Mouse (Mus musculus) liver, embryonic 13.5 days (tissue): ENCODE measurements around the gene Flt4. TPM values are rescaled to one million over a fixed set of nuclear protein-coding genes. Genes with fewer than 3 reads are reported as not detected.

Experiments
- ATAC-seq: fragments of 200-750 bp; cut with Nextera tagmentation; 2 replicates; pipeline ENCODE4 v1.8.0; 2017; ENCODE audit warnings: low read depth, mild to moderate bottlenecking, moderate number of reproducible peaks, moderate library complexity
- DNase-seq: peaks from one replicate; pipeline ENCODE4 v3.0.0; 2022
- H3K27ac ChIP-seq: fragments of 300-500 bp; sonication (generic); 2 replicates; pipeline ENCODE4 v1.5.1; 2015; ENCODE audit warnings: moderate library complexity, mild to moderate bottlenecking, inconsistent platforms
- H3K27me3 ChIP-seq: fragments of 300-500 bp; sonication (generic); 2 replicates; pipeline ENCODE4 v1.6.1; 2015; ENCODE audit warnings: mild to moderate bottlenecking, inconsistent platforms
- H3K36me3 ChIP-seq: fragments of 300-500 bp; sonication (generic); 2 replicates; pipeline ENCODE4 v1.6.1; 2015; ENCODE audit warnings: mild to moderate bottlenecking, inconsistent platforms
- H3K4me1 ChIP-seq: fragments of 300-500 bp; sonication (generic); replicated peaks from 2 replicates; pipeline ENCODE4 v1.6.1; 2015; ENCODE audit warnings: inconsistent platforms
- H3K4me2 ChIP-seq: fragments of 300-500 bp; sonication (generic); 2 replicates; pipeline ENCODE4 v1.6.1; 2015; ENCODE audit warnings: inconsistent platforms, mild to moderate bottlenecking, moderate library complexity
- H3K4me3 ChIP-seq: fragments of 300-500 bp; sonication (generic); replicated peaks from 2 replicates; pipeline ENCODE4 v1.5.1; 2015; ENCODE audit warnings: mild to moderate bottlenecking, inconsistent platforms
- H3K9ac ChIP-seq: fragments of 300-500 bp; sonication (generic); 2 replicates; pipeline ENCODE4 v1.6.1; 2015; ENCODE audit warnings: mild to moderate bottlenecking, inconsistent platforms
- H3K9me3 ChIP-seq: fragments of 300-500 bp; sonication (generic); replicated peaks from 2 replicates; pipeline ENCODE4 v1.6.1; 2016; ENCODE audit warnings: inconsistent platforms
- WGBS: fragments of 180-500 bp; shearing (Covaris S2); methylation state at CpG from one replicate; pipeline ENCODE4 v1.1.7; 2015; ENCODE audit not compliant: insufficient replicate concordance; 5-methylcytosine and 5-hydroxymethylcytosine counted together
- polyA plus RNA-seq: library from polyadenylated mRNA; unstranded; fragments of >200 nt; fragmentation: Nextera tagmentation; extraction: Ambion mirVana; gene quantifications from 2 replicates; pipeline ENCODE4 v1.2.1, GENCODE M21; 2015

Gene Flt4
- polyA plus RNA-seq, 1 experiment from 2014 or later, result 2.4 TPM

GRCm38 (mm10) chr11:49659470-49659799, 50.4 kb downstream of the Flt4 start:
- no peak for ATAC-seq
- no peaks in the 10 kb centered on the region for H3K36me3 ChIP-seq
- WGBS, result 54% methylated on average over 7 of the region's 7 CpGs
- no peak overlapping the region for H3K9ac ChIP-seq
- no peak for DNase-seq
- no peaks in the 10 kb centered on the region for H3K27me3 ChIP-seq
- no peak overlapping the region for H3K4me3 ChIP-seq
- no peaks in the 10 kb centered on the region for H3K9me3 ChIP-seq
- H3K27ac ChIP-seq, result no peak overlapping the region
- peaks cover 20% of the 10 kb centered on the region for H3K4me1 ChIP-seq
- no peak overlapping the region for H3K4me2 ChIP-seq

- H3K9ac ChIP-seq, result no peak overlapping the region
- peaks cover 27% of the 10 kb centered on the region for H3K4me1 ChIP-seq
- H3K4me2 ChIP-seq, result no peak overlapping the region
- H3K9me3 ChIP-seq, result no peaks in the 10 kb centered on the region
- H3K27me3 ChIP-seq, result no peaks in the 10 kb centered on the region
- H3K4me3 ChIP-seq, result no peak overlapping the region
- no peak for ATAC-seq
- no peak for DNase-seq
- no peak overlapping the region for H3K27ac ChIP-seq
- no peaks in the 10 kb centered on the region for H3K36me3 ChIP-seq
- 42% methylated on average over 15 of the region's 15 CpGs for WGBS
Observed at GRCm38 (mm10) chr11:49662292-49662780, 53.3 kb downstream of the Flt4 start.

GRCm38 (mm10) chr11:49663310-49663709, 54.2 kb downstream of the Flt4 start, which contains the start of gene Scgb3a1:
Gene Scgb3a1 (plus strand): TSS chr11:49663610.
- no peak within 1 kb of the TSS for H3K9ac ChIP-seq
- H3K4me2 ChIP-seq, result no peak within 1 kb of the TSS
- no peak for DNase-seq
- WGBS, result 54% methylated on average over 5 of the region's 5 CpGs
- H3K4me1 ChIP-seq, result peaks cover 19% of the 10 kb centered on the region
- no peaks in the 10 kb centered on the region for H3K27me3 ChIP-seq
- H3K27ac ChIP-seq, result no peak within 1 kb of the TSS
- H3K36me3 ChIP-seq, result peaks cover 3% of the 10 kb centered on the region; the same call in 1 of the 2 replicates
- ATAC-seq, result no peak
- H3K4me3 ChIP-seq, result no peak within 1 kb of the TSS
- no peaks in the 10 kb centered on the region for H3K9me3 ChIP-seq

- H3K27me3 ChIP-seq, result no peaks in the 10 kb centered on the region
- H3K27ac ChIP-seq, result no peak overlapping the region
- WGBS, result 58% methylated on average over 12 of the region's 12 CpGs
- no peak for DNase-seq
- peaks cover 14% of the 10 kb centered on the region for H3K4me1 ChIP-seq
- no peak overlapping the region for H3K4me3 ChIP-seq
- H3K9me3 ChIP-seq, result no peaks in the 10 kb centered on the region
- H3K36me3 ChIP-seq, result peaks cover 15% of the 10 kb centered on the region
- no peak overlapping the region for H3K9ac ChIP-seq
- no peak overlapping the region for H3K4me2 ChIP-seq
- ATAC-seq, result no peak
Observed at GRCm38 (mm10) chr11:49664262-49665140, 55.4 kb downstream of the Flt4 start.

GRCm38 (mm10) chr11:49665462-49665861, 56.4 kb downstream of the Flt4 start:
- 53% methylated on average over 4 of the region's 4 CpGs for WGBS

GRCm38 (mm10) chr11:49673433-49673832, 64.4 kb downstream of the Flt4 start:
- Histone ChIP-seq H3K9ac (no peak overlapping the region), H3K4me3 (no peak overlapping the region), H3K4me2 (no peak overlapping the region), H3K4me1 (no peaks in the 10 kb centered on the region), H3K9me3 (no peaks in the 10 kb centered on the region), H3K27me3 (no peaks in the 10 kb centered on the region), H3K27ac (no peak overlapping the region), H3K36me3 (peaks cover 78% of the 10 kb centered on the region)
- WGBS, result 78% methylated on average over 3 of the region's 3 CpGs
- ATAC-seq, result no peak
- no peak for DNase-seq

More at GRCm38 (mm10) chr11:49665462-49665861, 56.4 kb downstream of the Flt4 start:
- peaks cover 11% of the 10 kb centered on the region for H3K4me1 ChIP-seq
- no peak overlapping the region for H3K9ac ChIP-seq
- no peak overlapping the region; the same call in 1 of the 2 replicates for H3K27ac ChIP-seq
- H3K9me3 ChIP-seq, result no peaks in the 10 kb centered on the region
- H3K4me2 ChIP-seq, result no peak overlapping the region
- H3K4me3 ChIP-seq, result no peak overlapping the region
- peaks cover 24% of the 10 kb centered on the region for H3K36me3 ChIP-seq
- ATAC-seq (no peak), DNase-seq (no peak)
- no peaks in the 10 kb centered on the region for H3K27me3 ChIP-seq

GRCm38 (mm10) chr11:49684237-49684973, 75.3 kb downstream of the Flt4 start:
- Histone ChIP-seq H3K27ac (no peak overlapping the region), H3K9ac (no peak overlapping the region), H3K4me2 (no peak overlapping the region), H3K36me3 (peaks cover 88% of the 10 kb centered on the region), H3K4me1 (no peaks in the 10 kb centered on the region), H3K9me3 (no peaks in the 10 kb centered on the region), H3K4me3 (no peak overlapping the region), H3K27me3 (no peaks in the 10 kb centered on the region)
- no peak for DNase-seq
- WGBS, result 95% methylated on average over 12 of the region's 12 CpGs
- no peak for ATAC-seq

GRCm38 (mm10) chr11:49695013-49695412, 86.0 kb downstream of the Flt4 start:
- Histone ChIP-seq H3K4me1 (peaks cover 21% of the 10 kb centered on the region), H3K36me3 (peaks cover 64% of the 10 kb centered on the region), H3K9ac (no peak overlapping the region), H3K9me3 (no peaks in the 10 kb centered on the region), H3K4me2 (no peak overlapping the region), H3K27ac (no peak overlapping the region), H3K27me3 (no peaks in the 10 kb centered on the region), H3K4me3 (no peak overlapping the region)
- no peak for ATAC-seq
- 92% methylated on average over 3 of the region's 3 CpGs for WGBS
- DNase-seq, result no peak

GRCm38 (mm10) chr11:49695695-49696094, 86.6 kb downstream of the Flt4 start:
- Histone ChIP-seq H3K4me3 (no peak overlapping the region), H3K9me3 (no peaks in the 10 kb centered on the region), H3K4me2 (no peak overlapping the region), H3K36me3 (peaks cover 62% of the 10 kb centered on the region), H3K9ac (no peak overlapping the region), H3K27ac (no peak overlapping the region), H3K4me1 (peaks cover 15% of the 10 kb centered on the region), H3K27me3 (no peaks in the 10 kb centered on the region)
- ATAC-seq (no peak), DNase-seq (no peak)
- 88% methylated on average over 2 of the region's 2 CpGs for WGBS

GRCm38 (mm10) chr11:49696472-49696871, 87.4 kb downstream of the Flt4 start:
- Histone ChIP-seq H3K9me3 (no peaks in the 10 kb centered on the region), H3K4me1 (peaks cover 13% of the 10 kb centered on the region), H3K36me3 (peaks cover 63% of the 10 kb centered on the region), H3K27ac (no peak overlapping the region), H3K4me2 (no peak overlapping the region), H3K27me3 (no peaks in the 10 kb centered on the region), H3K9ac (no peak overlapping the region), H3K4me3 (no peak overlapping the region)
- DNase-seq, result no peak
- ATAC-seq, result no peak
- 87% methylated on average over 2 of the region's 2 CpGs for WGBS

GRCm38 (mm10) chr11:49697779-49698178, 88.7 kb downstream of the Flt4 start:
- H3K4me1 ChIP-seq, result peaks cover 13% of the 10 kb centered on the region
- 80% methylated on average over 5 of the region's 5 CpGs for WGBS
- DNase-seq (no peak), ATAC-seq (no peak)
- H3K9me3 ChIP-seq, result no peaks in the 10 kb centered on the region
- no peak overlapping the region for H3K27ac ChIP-seq
- H3K4me2 ChIP-seq, result no peak overlapping the region
- H3K36me3 ChIP-seq, result peaks cover 65% of the 10 kb centered on the region
- H3K4me3 ChIP-seq, result no peak overlapping the region
- H3K9ac ChIP-seq, result no peak overlapping the region
- no peaks in the 10 kb centered on the region for H3K27me3 ChIP-seq
